Mouse (Mus musculus) heart, postnatal 14 days (tissue): Measurements from ENCODE around the gene Cdk4. TPM values are rescaled to one million over a fixed set of nuclear protein-coding genes. Genes with fewer than 3 reads are reported as not detected.
A peak's percentile ranks its signal among the peaks of the same experiment; 100 is the strongest.

Experiments
- DNase-seq, 2 experiments: peaks; one replicate each; pipeline ENCODE4 v3.0.0; 2021 to 2022
- intact Hi-C: fragments of 180-260 bp; cut with DNase I; formaldehyde crosslinking; loops from one replicate; pipeline ENCODE4 v1.15.1; 2025
- long read RNA-seq, 2 experiments: library from polyadenylated mRNA; stranded (forward); transcript quantifications; one replicate each; pipeline ENCODE4 v2.0.0; 2021
- total RNA-seq, 2 experiments: library from RNA; stranded (reverse); gene quantifications; 2 replicates each; pipeline ENCODE4 v1.2.3; 2021

Cdk4 gene
- total RNA-seq: 100 to 1,000 TPM in 1 of 2 experiments, 10 to 100 TPM in 1; 92.4 to 113 TPM
- long read RNA-seq, experiment 1, transcript Cdk4-201 (8 exons, 2,053 nt): major isoform, 91 of 105 reads
- long read RNA-seq, experiment 1, partial matches to known transcripts: 6 of 105 reads
- long read RNA-seq, experiment 1, other reads (novel, unspliced or antisense): 8 of 105 reads
- long read RNA-seq, experiment 2, transcript Cdk4-201 (8 exons, 2,053 nt): major isoform, 62 of 77 reads
- long read RNA-seq, experiment 2, partial matches to known transcripts: 6 of 77 reads
- long read RNA-seq, experiment 2, other reads (novel, unspliced or antisense): 7 of 77 reads

DNA sequence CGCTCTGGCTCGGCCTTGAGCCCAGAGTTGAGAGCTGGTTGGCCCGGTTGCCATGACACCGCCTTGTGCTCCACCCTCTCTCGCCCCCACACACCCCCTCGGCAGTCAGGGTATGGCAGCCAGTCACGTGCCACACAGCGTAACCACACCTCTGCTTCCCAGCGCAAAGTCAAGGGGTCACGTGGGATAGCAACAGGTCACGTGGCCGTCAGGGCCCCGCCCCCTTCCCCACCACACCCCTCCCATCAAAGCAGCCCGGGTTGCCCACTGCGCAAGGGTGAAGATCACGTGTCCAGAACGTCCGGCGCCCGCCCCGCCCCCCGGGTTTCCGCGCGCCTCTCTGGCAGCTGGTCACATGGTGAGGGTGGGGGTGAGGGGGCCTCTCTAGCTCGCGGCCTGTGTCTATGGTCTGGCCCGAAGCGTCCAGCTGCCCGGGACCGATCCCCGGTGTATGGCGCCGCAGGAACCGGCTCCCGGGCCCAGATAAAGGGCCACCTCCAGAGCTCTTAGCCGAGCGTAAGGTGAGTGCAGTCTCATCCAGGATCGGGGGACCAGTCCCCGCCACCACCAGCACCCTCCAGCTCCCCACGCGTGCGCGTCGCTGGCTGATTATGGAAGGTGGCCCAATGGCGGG, at the start of gene Cdk4:
Gene Cdk4 (plus strand): TSS at position 296 of the 634 bp plus-strand sequence.
- intact Hi-C loops: no loop called here
- peak; percentile 98 for DNase-seq

- intact Hi-C loops: no loop called here
- DNase-seq: peak in 1 of 2 experiments; percentile 33
Measured at GRCm38 (mm10) chr10:127016488-127016887, 46.8 kb upstream of the Cdk4 start.

GRCm38 (mm10) chr10:127017071-127017470, 46.3 kb upstream of the Cdk4 start:
- intact Hi-C loops: no loop called here
- DNase-seq: no peak

DNA sequence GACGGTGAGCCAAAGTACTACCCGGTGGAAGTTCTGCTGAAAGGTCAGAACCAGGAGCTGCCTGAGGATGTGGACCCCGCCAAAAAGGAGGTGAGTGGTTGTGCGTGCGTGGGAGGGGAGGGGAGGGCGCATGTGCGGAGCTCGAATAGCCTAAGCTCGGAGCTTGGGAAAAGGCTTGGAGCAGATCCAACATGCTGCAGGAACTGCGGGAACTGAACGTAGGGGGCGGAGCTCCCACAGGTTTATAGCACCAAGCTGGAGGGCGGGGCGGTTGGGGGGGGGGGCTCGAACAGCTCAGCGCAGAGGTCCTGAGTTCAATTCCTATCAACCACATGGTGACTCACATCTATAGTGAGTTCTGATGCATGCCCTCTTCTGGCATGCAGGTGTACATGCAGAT, 44.9 kb upstream of the Cdk4 start:
- DNase-seq: no peak
- intact Hi-C loops: no loop called here

DNA sequence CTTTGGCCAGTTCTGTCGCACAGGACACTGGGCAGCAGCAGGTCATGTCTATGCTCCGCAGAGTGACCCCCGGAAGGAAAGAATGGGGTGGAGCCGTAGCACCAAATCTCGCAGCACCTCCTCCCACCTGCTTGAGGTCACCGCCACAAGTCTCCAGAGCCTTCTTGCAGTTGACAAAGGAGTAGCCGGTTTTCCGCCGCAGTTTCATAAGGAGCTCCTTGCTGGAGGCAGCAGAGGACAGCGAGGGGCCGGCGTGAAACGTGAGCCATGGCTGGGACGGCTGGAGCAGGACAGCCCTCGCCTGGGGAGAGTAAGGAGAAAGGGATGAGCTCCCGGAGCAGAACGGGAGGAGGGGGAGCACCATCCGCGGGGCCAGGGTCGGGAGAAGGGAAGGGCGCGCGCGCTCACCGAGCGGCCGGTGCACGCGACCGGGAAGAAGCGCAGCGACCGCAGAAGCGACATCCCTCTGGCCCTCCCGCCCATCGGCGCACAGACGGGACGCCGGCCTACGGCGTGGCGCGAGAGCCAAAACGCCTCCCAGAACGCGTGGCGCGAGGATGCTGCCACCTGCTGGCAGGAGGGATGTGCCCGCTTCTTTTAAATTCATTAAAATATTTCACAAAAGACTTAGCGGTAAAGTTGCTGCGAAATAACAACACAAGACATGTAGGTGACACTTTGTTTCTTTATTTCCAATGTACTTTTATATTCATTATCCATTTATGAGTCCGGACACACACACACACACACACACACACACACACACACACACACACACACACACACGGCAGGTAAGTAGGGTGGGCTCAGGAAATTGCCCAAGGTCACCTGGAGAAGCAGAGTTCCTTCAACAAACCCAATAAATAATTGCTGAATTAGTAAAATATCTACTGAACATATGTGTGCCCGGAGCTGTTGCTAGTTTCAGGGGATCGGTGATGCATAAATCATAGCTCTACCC, 32.7 kb upstream of the Cdk4 start, which contains the start of gene Tsfm:
Gene Tsfm (minus strand): TSS at position 505 of the 961 bp plus-strand sequence.
- intact Hi-C loops: loop anchor here (1.0 to 2.0 kb wide), 2 partner anchors 40 to 111 kb away; no protein-coding TSS in a partner anchor
- peak; percentile 95 to 97 for DNase-seq

- intact Hi-C loops: no loop called here
- no peak for DNase-seq
Measured at GRCm38 (mm10) chr10:127033301-127033741, 30.0 kb upstream of the Cdk4 start.

- intact Hi-C loops: no loop called here
- no peak for DNase-seq
Measured at GRCm38 (mm10) chr10:127036273-127036672, 27.1 kb upstream of the Cdk4 start.

GRCm38 (mm10) chr10:127037641-127038040, 25.7 kb upstream of the Cdk4 start:
- no peak for DNase-seq
- intact Hi-C loops: no loop called here

DNA sequence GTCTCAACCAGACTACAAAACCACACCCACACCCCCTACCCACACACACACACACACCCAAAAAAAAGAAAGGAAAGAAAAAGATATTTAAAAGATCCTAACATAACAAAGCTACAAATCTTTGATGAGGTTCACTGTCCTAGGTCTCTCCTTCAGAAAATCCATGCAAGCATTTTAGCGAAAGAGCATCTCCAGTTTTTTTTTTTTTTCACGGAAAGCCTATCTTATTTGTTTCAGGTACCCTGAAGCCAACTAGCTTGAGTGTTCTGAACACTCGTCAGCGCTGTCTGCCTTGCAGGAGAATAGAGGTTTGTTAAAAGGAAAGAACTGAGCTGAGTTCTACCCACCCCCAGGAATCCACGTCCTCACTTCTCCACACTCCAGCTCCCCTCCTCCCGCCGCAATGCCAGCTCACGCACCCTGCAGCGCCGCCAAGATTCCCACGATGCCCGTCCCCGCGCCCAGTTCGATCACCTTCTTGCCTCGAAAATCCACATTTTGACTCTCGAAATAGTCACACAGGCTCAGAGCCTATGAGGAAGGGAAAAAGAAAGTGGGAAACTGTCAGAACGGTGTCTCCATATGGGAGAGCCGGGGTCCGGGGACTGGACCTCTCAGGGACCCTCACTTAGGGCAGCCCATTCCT, 22.6 kb upstream of the Cdk4 start:
- no peak for DNase-seq
- intact Hi-C loops: no loop called here

DNA sequence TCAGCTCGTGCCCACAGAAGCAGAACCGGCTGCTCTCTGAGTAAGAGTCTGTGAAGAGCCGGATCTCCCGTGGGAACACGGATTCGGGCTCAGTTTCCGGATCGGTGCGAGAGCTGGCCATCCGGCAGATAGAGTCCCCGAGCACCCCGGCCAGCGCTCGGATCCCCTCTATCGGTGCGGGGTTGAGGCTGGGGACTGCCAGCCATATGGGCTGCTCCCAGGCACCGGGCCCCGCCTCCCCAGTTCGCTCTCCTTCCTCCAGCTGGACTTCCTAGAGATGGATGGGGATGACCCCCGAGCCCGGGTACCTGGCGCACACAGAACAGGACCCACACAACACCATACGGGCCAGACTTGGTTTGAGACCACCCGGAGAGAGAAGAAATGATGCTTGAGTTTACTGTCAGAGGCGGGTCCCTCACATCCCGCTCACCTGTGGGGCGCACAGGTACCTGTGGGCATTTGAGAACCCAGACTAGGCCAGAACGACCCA, 22.0 kb upstream of the Cdk4 start, which contains the start of the genes Mettl1 and Eef1akmt3:
Gene Mettl1 (plus strand): TSS at position 141 of the 493 bp plus-strand sequence.
Gene Eef1akmt3 (minus strand): TSS at position 240 of the 493 bp plus-strand sequence.
- peak; percentile 35 to 38 for DNase-seq
- intact Hi-C loops: no loop called here

DNA sequence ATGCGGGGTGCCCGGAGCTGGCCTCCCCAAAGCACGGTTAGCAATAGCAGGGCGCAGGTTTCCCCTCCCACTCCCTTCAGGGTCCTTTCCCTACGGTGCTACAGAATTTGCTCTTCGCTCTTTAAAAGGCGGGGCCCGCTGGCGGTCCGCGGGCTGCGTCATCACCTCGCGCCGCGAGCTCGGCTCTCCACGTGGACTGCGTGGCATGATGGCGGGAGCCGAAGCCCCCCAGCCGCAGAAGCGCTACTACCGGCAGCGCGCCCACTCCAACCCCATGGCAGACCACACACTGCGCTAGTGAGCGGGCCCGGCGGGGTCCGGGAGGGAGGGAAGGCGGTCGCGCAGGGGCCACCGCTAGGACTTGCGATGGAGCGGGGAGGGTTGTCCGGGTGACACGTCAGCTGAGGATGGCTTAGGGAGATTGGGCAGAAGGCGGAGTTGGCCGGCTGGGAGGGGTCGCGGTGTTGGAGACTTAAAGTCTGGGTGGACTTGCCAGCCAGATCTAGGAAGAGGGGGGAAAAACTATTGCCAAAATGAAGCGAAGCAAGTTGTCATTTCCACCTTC, 21.5 kb upstream of the Cdk4 start:
- peak; percentile 89 to 93 for DNase-seq
- intact Hi-C loops: no loop called here

DNA sequence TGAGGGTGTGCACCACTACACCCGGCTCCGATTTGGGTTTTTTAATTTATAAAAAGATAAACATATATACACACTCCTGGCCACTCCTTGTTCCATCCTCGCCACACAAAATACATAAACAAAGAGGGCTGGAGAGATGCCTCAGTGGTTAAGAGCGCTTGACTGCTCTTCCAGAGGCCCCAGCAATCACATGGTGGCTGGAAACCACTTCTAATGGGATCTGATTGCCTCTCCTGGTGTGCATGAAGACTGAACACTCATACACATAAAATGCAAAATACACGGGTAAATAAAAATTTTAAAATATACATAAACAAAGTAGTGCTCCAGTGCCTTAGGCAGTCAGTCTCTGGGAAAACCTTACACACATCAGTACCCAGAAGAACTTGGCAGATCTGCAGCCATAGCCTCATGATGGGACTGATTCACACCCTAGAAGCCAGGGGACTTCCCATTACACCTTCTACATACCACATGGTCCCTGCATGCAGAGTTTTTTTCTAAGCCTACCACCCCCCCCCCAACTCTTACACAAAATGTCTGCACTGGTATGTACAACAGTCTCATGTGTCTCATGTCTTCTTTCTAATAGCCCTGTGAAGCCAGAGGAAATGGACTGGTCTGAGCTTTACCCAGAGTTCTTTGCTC, 20.7 kb upstream of the Cdk4 start:
- no peak for DNase-seq

GRCm38 (mm10) chr10:127043187-127043586, 20.1 kb upstream of the Cdk4 start:
- DNase-seq: no peak
- intact Hi-C loops: no loop called here

More for the DNA sequence above, 20.7 kb upstream of the Cdk4 start:
- intact Hi-C loops: no loop called here

- intact Hi-C loops: no loop called here
- DNase-seq: no peak
Measured at GRCm38 (mm10) chr10:127047954-127048353, 15.4 kb upstream of the Cdk4 start, which contains the start of gene Cyp27b1. Gene Cyp27b1 (plus strand): TSS chr10:127048250.

GRCm38 (mm10) chr10:127048608-127049394, 14.5 kb upstream of the Cdk4 start:
- DNase-seq: no peak
- intact Hi-C loops: no loop called here

DNA sequence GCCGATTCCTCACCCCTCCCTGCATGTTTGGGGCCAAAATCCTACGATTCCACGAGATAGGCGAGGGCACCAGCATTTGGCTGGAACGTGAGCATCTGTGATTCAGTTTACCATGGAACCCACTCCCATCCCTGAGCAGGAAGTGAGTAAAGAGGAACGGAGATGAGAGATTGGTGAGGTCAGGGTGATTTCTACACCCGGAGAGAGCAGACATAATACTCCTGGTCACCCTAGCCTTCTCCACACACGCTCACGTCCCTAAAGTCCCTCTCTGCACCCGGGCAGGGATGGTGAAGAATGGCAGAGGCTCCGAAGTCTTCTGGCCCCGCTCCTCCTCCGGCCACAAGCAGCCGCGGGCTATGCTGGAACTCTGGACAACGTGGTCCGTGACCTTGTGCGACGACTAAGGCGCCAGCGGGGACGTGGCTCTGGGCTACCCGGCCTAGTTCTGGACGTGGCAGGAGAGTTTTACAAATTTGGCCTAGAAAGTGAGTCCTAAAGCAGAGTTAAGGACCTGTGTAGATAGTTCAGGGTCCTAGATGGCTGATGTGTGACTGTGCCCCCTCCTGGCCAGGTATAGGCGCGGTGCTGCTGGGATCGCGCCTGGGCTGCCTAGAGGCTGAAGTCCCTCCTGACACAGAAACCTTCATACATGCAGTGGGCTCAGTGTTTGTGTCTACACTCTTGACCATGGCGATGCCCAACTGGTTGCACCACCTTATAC, 13.8 kb upstream of the Cdk4 start:
- intact Hi-C loops: no loop called here
- no peak for DNase-seq

GRCm38 (mm10) chr10:127050119-127050474, 13.2 kb upstream of the Cdk4 start:
- no peak for DNase-seq
- intact Hi-C loops: no loop called here

DNA sequence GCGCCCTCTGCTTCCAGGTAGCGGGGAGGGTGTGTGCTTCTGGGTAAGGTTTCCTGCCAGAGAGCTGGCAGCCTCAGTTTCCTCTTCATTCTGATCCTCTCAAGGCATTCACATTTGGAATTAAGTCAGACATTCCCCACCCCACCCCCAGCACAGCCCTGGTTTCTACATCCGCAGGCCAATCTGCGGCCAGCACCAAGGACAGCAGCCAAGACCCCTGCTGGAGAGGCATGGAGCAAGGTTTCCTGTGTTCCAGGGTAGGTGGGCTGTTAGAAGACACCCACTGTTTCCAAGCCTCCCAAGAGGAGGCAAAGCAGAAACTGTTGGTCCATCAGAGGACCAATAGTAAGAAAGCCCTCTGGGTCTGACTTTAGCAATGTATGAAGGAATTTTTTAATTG, 8.7 kb upstream of the Cdk4 start:
- intact Hi-C loops: no loop called here
- DNase-seq: no peak
